Mouse (Mus musculus) frontal cortex, postnatal 14 days (tissue): Measurements from ENCODE around the gene Gm20830.
"Not testable (repeated sequence)": the region's sequence is repeated elsewhere in the genome, so short reads cannot be mapped to it uniquely, and the experiment has no call there.

ENCODE experiments used
- DNase-seq, 2 experiments: peaks; one replicate each; pipeline ENCODE4 v3.0.0; 2022; ENCODE audit warnings: low spot score in 2 of 2

The Gm20830 gene

DNA sequence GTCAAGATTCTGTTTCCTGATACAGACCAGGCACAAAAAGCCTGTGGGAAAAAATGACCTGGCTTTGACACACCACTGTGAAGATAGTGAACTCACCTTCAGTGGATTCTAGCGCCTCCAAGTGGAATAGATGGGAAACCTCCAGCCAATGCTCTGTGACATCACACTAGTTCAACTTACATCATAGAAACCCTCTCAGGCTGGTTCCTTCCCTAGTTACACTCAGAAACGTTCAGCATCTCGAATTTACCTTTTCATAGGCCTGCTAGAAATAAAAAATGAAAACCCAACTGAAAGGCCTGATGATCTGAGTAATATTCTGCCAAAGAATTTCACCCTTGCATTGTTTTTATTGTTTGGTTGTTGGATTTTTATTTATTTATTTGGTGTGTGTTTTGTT, at the start of gene Gm20830:
Gm20830 (minus strand) TSS at position 101 of the 400 bp plus-strand sequence.
- DNase-seq: not testable (repeated sequence)
